Mouse (Mus musculus) embryonic fibroblast, embryonic 13.5 days (primary cell): ENCODE data around the gene Rnf169.

Source experiments
- CTCF ChIP-seq: IDR thresholded peaks from 2 replicates; pipeline ENCODE4 v1.5.1; 2011; ENCODE audit warnings: mild to moderate bottlenecking, control low read depth, low read length, moderate library complexity, borderline replicate concordance; ENCODE audit not compliant: insufficient read depth
- POLR2A ChIP-seq: IDR thresholded peaks from 2 replicates; pipeline ENCODE4 v1.6.1; 2011; ENCODE audit warnings: low read depth, mild to moderate bottlenecking, control low read depth, low read length, moderate library complexity

- TF ChIP-seq POLR2A (no peak), CTCF (no peak)
Measured at GRCm38 (mm10) chr7:99875891-99876290, 104.4 kb downstream of the Rnf169 start.
